ENCODE assay signal across 8 mouse cellular contexts in the genomic region with DNA sequence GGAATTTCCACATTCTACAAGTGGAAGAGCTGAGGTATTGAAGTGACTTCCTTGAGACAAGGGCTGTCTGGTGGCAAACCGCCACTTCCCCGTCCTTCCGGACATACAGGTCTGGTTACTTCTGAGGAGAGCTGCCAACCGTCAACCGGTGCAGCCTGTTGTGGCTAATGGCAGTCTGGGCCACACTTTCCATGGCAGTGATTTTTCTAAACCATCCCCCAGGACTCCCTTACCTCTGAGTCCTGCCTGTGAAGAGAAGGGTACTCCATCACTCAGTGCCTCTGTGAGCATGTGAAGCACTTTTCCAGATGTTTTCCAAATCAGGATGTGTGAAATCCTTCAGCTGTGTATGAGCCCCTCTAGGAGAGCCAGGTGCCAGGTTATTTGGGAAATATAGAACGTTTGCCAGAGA.
DNase-seq lines count a peak whose midpoint lies in the region; ATAC-seq and TF ChIP-seq lines count a peak whose summit lies in the region.

No protein-coding gene starts in this region.

- intact Hi-C loops in heart, postnatal 36 days (cut with DNase I): no loop called here

- ATAC-seq in liver, postnatal 0 days: no peak
- no peak for ATAC-seq in liver, embryonic 11.5 days (replicated peaks; ENCODE audit: low FRiP score)
- ATAC-seq in lung, embryonic 16.5 days (ENCODE audit: low read depth): peak; percentile 89
- ATAC-seq in stomach, postnatal 0 days (ENCODE audit: low FRiP score, low TSS enrichment): no peak
- no peak for ATAC-seq in hindbrain, embryonic 16.5 days

- no peaks in the 10 kb centered on the region for H3K9me3 ChIP-seq in liver, postnatal 0 days (ENCODE audit: low read length)
- no peaks in the 10 kb centered on the region for H3K9me3 ChIP-seq in liver, embryonic 11.5 days (ENCODE audit: control insufficient read depth, low read length)
- no peaks in the 10 kb centered on the region for H3K9me3 ChIP-seq in lung, embryonic 16.5 days (ENCODE audit: control insufficient read depth, low read length)
- H3K9me3 ChIP-seq in stomach, postnatal 0 days (ENCODE audit: control insufficient read depth, low read length): no peaks in the 10 kb centered on the region
- H3K9me3 ChIP-seq in hindbrain, embryonic 16.5 days (ENCODE audit: control insufficient read depth, low read length): no peaks in the 10 kb centered on the region

- H3K27me3 ChIP-seq in liver, postnatal 0 days (ENCODE audit: insufficient read depth, low read length): no peaks in the 10 kb centered on the region
- H3K27me3 ChIP-seq in liver, embryonic 11.5 days (replicated peaks; ENCODE audit: control insufficient read depth, insufficient read depth, low read length): no peaks in the 10 kb centered on the region
- no peaks in the 10 kb centered on the region for H3K27me3 ChIP-seq in kidney, adult 2 months (replicated peaks; ENCODE audit: control insufficient read depth, insufficient read depth, low read length)
- H3K27me3 ChIP-seq in lung, embryonic 16.5 days (ENCODE audit: control insufficient read depth, insufficient read depth, low read depth, low read length): no peaks in the 10 kb centered on the region
- H3K27me3 ChIP-seq in stomach, postnatal 0 days (ENCODE audit: control insufficient read depth, insufficient read depth, low read length): no peaks in the 10 kb centered on the region
- no peaks in the 10 kb centered on the region for H3K27me3 ChIP-seq in hindbrain, embryonic 16.5 days (replicated peaks; ENCODE audit: control insufficient read depth, insufficient read depth, low read length)

- WGBS in liver, postnatal 0 days (ENCODE audit: insufficient replicate concordance): 21% methylated on average over 6 of the region's 6 CpGs
- WGBS in liver, embryonic 11.5 days: 56% methylated on average over 6 of the region's 6 CpGs
- 59% methylated on average over 6 of the region's 6 CpGs for WGBS in kidney, adult 2 months
- WGBS in lung, embryonic 16.5 days: 54% methylated on average over 6 of the region's 6 CpGs
- WGBS in stomach, postnatal 0 days: 49% methylated on average over 6 of the region's 6 CpGs
- WGBS in hindbrain, embryonic 16.5 days: 82% methylated on average over 6 of the region's 6 CpGs

- H3K9ac ChIP-seq in liver, postnatal 0 days (replicated peaks): no peak overlapping the region
- no peak overlapping the region for H3K9ac ChIP-seq in liver, embryonic 11.5 days (ENCODE audit: low read depth, low read length)
- no peak overlapping the region for H3K9ac ChIP-seq in lung, embryonic 16.5 days (ENCODE audit: low read length)
- H3K9ac ChIP-seq in stomach, postnatal 0 days (ENCODE audit: low read length): no peak overlapping the region
- H3K9ac ChIP-seq in hindbrain, embryonic 16.5 days (ENCODE audit: low read depth, low read length): no peak overlapping the region

- DNase-seq in liver, postnatal 0 days: peak; percentile 19
- no peak for DNase-seq in liver, embryonic 11.5 days (ENCODE audit: low spot score)
- DNase-seq in kidney, adult 2 months: peak; percentile 53
- DNase-seq in stomach, postnatal 0 days (ENCODE audit: low spot score): peak; percentile 65
- DNase-seq in heart, postnatal 36 days: no peak
- no peak for DNase-seq in adrenal gland, adult 2 months

- no peak overlapping the region for H3K27ac ChIP-seq in liver, postnatal 0 days (ENCODE audit: low read depth)
- no peak overlapping the region for H3K27ac ChIP-seq in liver, embryonic 11.5 days (ENCODE audit: low read depth, low read length)
- H3K27ac ChIP-seq in kidney, adult 2 months (ENCODE audit: insufficient read depth, low read depth, low read length): no peak overlapping the region
- peak overlapping the region; percentile 62 for H3K27ac ChIP-seq in lung, embryonic 16.5 days (ENCODE audit: low read length)
- H3K27ac ChIP-seq in stomach, postnatal 0 days (replicated peaks): no peak overlapping the region
- no peak overlapping the region for H3K27ac ChIP-seq in hindbrain, embryonic 16.5 days (ENCODE audit: low read depth, low read length)

- H3K4me1 ChIP-seq in liver, postnatal 0 days (ENCODE audit: insufficient read depth): no peaks in the 10 kb centered on the region
- H3K4me1 ChIP-seq in liver, embryonic 11.5 days (replicated peaks; ENCODE audit: control insufficient read depth, insufficient read depth, low read length): no peaks in the 10 kb centered on the region
- no peaks in the 10 kb centered on the region for H3K4me1 ChIP-seq in kidney, adult 2 months (ENCODE audit: control insufficient read depth, insufficient read depth, low read length)
- peaks cover 9% of the 10 kb centered on the region for H3K4me1 ChIP-seq in lung, embryonic 16.5 days (replicated peaks; ENCODE audit: control insufficient read depth, insufficient read depth, low read length)
- no peaks in the 10 kb centered on the region for H3K4me1 ChIP-seq in stomach, postnatal 0 days (replicated peaks; ENCODE audit: control insufficient read depth, insufficient read depth)
- no peaks in the 10 kb centered on the region for H3K4me1 ChIP-seq in hindbrain, embryonic 16.5 days (ENCODE audit: control insufficient read depth, insufficient read depth, low read depth, low read length)

- H3K4me3 ChIP-seq in liver, postnatal 0 days (ENCODE audit: low read depth, low read length): no peak overlapping the region
- H3K4me3 ChIP-seq in liver, embryonic 11.5 days (ENCODE audit: low read depth, low read length): no peak overlapping the region
- H3K4me3 ChIP-seq in kidney, adult 2 months (ENCODE audit: insufficient read depth, low read depth, low read length): no peak overlapping the region
- H3K4me3 ChIP-seq in lung, embryonic 16.5 days (ENCODE audit: low read length): no peak overlapping the region
- no peak overlapping the region for H3K4me3 ChIP-seq in stomach, postnatal 0 days (ENCODE audit: low read depth, low read length)
- no peak overlapping the region for H3K4me3 ChIP-seq in hindbrain, embryonic 16.5 days (ENCODE audit: low read length)

- TF ChIP-seq EP300 in liver, postnatal 0 days (IDR thresholded peaks at IDR 0.05; ENCODE audit: low read depth): no peak
- TF ChIP-seq EP300 in stomach, postnatal 0 days (optimal IDR thresholded peaks at IDR 0.05): peak; percentile 72

- no peak overlapping the region for H3K4me2 ChIP-seq in liver, postnatal 0 days (ENCODE audit: low read depth, low read length)
- H3K4me2 ChIP-seq in liver, embryonic 11.5 days: no peak overlapping the region
- H3K4me2 ChIP-seq in lung, embryonic 16.5 days (ENCODE audit: low read depth, low read length): no peak overlapping the region
- H3K4me2 ChIP-seq in stomach, postnatal 0 days (replicated peaks; ENCODE audit: low read depth): no peak overlapping the region
- no peak overlapping the region for H3K4me2 ChIP-seq in hindbrain, embryonic 16.5 days (ENCODE audit: low read length)

- no peak for TF ChIP-seq POLR2A in kidney, adult 2 months (IDR thresholded peaks at IDR 0.05; ENCODE audit: low read depth, low read length)

- TF ChIP-seq CTCF in liver, postnatal 0 days (IDR thresholded peaks at IDR 0.05; ENCODE audit: low read depth): no peak
- no peak for TF ChIP-seq CTCF in kidney, adult 2 months (conservative IDR thresholded peaks at IDR 0.05; ENCODE audit: insufficient read depth, insufficient read length, low read depth, low read length)
- no peak for TF ChIP-seq CTCF in stomach, postnatal 0 days (IDR thresholded peaks at IDR 0.05; ENCODE audit: low read depth)

- no peaks in the 10 kb centered on the region for H3K36me3 ChIP-seq in liver, postnatal 0 days (replicated peaks; ENCODE audit: insufficient read depth, low read length)
- no peaks in the 10 kb centered on the region for H3K36me3 ChIP-seq in liver, embryonic 11.5 days (ENCODE audit: control insufficient read depth, insufficient read depth, low read length)
- H3K36me3 ChIP-seq in kidney, adult 2 months (ENCODE audit: control insufficient read depth, insufficient read depth, low read length): no peaks in the 10 kb centered on the region
- H3K36me3 ChIP-seq in lung, embryonic 16.5 days (ENCODE audit: control insufficient read depth, insufficient read depth, low read length): no peaks in the 10 kb centered on the region
- no peaks in the 10 kb centered on the region for H3K36me3 ChIP-seq in stomach, postnatal 0 days (ENCODE audit: control insufficient read depth, insufficient read depth, low read length)
- no peaks in the 10 kb centered on the region for H3K36me3 ChIP-seq in hindbrain, embryonic 16.5 days (ENCODE audit: control insufficient read depth, insufficient read depth, low read length)

Comparison
In these comparisons a context has a peak if more than half of its experiments do, and no peak if none do; other contexts are left out.
1. DNase-seq: peak in liver, postnatal 0 days (single experiment), kidney, adult 2 months (single experiment) and stomach, postnatal 0 days (single experiment); none in liver, embryonic 11.5 days (single experiment), heart, postnatal 36 days (0 of 2) and adrenal gland, adult 2 months (single experiment).